Mouse (Mus musculus): ENCODE results near the gene Csrp3.

The Csrp3 gene

DNA sequence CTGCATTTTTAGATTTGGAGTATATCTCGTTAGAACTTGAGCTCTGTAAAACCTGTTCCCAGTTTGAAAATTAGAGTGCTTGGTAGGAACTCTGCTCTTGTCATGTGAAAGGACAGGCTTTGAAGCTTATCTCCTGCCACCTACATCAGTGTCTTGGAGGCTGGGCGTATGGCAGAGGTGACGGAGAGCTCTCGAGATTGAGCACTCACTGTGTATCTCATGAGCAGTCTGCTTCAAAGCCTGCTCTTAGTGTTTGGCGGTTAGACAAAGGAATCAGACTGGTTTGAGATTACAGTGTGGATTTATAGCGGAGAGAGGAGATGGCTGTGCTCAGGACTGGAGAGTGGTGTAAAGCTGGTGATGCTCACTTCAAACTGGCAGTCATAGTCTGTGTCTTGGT, 22.7 kb downstream of the Csrp3 start:
- no peak for DNase-seq

- no peak for DNase-seq
Measured at GRCm38 (mm10) chr7:48824671-48825070, 23.2 kb downstream of the Csrp3 start.

DNA sequence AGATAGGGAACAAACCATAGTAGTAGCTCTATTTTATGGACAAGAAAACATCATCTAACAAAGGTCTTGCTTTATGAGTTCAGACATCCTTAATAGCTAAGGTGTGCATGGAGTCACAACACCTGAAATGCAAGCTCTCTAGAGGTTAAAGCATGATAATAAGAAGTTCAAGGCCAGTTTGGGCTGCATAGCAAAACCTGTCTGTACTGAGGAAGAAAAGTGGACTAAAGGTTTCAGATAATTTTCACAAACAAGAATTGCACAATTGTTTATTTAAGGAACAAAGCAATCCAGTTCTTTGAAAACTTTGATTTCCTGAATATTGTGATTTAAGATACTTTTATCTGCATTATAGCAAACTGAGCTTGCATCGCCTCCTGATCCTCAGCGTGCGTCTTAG, 24.2 kb downstream of the Csrp3 start:
- DNase-seq: no peak

DNA sequence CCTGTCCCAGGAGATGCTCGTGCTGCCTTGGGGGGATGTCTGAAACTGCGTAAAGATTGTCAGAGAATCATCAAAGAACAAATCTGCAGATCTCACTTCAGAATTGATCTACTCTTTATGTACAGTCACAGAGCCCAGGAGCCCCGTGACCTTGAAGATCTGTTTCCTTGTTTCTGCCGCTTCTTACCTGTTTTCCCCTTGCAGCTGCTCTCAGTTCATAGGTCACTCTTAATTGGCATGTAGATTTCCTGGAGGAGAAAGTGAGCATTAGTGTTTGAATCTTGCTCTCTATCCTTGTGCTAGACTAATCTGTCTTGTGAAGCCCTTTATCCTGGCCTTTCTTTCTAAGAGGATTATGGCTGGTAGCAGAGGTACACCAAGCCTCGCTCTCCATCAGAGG, 26.2 kb downstream of the Csrp3 start:
- DNase-seq: no peak

- DNase-seq: no peak
Measured at GRCm38 (mm10) chr7:48813594-48813993, 34.2 kb downstream of the Csrp3 start.

DNA sequence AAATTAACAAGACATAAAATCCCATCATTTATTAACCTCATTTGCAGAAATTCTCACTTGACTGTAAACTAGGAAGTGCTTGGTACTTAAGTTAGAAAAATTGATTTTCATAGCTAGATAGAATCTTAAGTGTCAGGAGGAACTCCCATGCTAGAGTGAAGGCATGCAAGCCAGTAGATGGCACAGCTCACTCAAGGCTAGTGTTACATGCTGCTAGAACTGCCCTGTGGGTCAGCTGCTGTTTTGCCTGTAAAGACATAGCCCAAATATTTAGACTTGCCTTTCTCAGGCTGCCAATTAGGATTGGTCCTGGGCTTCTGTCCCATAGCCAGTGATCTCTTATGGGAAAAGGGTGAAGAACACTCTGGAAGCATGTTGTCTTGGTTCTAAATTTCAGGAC, 35.5 kb downstream of the Csrp3 start:
- DNase-seq: no peak

- DNase-seq: no peak
Measured at GRCm38 (mm10) chr7:48810652-48811051, 37.2 kb downstream of the Csrp3 start.

- DNase-seq: no peak
Measured at GRCm38 (mm10) chr7:48806587-48806986, 41.2 kb downstream of the Csrp3 start.

DNA sequence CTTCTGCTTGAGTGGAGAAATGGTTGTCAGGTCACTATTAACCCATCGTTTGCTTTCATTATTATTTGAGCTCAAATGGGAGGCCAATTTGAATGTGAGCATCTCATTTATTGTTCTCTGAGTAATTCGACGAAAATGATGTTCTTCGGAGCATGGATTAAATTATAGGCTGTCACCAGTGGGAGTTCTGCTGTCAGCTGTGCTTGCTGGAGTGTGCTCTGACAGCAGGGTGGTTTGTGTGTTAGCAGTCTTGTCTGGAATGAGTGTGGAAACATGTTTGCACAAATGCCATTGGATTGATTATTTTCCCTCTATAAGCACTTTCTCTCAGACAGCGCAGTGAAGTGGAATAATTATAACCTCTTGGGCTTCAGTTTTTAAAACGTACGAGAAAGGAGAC, 44.5 kb downstream of the Csrp3 start:
- DNase-seq: no peak

DNA sequence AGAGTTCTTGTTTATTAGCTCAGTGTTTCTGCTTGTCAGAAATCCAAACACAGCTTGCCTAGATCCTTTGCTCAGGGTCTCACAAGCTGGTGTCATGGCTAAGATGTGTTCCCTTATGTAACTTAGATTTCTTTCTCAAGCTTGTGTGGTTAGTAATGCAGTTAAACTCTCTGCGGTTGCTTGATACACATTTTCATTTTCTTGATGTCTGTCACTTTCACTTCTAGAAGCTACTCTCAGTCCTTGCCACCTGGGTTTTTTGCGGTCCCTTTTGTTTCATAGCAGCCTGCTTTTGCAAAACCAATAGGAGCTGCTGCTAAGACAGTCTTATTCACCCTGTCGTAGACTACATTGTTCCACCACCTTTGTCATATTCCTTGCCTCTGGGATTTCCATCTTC, 52.7 kb downstream of the Csrp3 start:
- no peak for DNase-seq

GRCm38 (mm10) chr7:48791412-48791811, 56.4 kb downstream of the Csrp3 start:
- no peak for DNase-seq

- no peak for DNase-seq
Measured at GRCm38 (mm10) chr7:48790117-48790516, 57.7 kb downstream of the Csrp3 start.

GRCm38 (mm10) chr7:48788851-48789572, 58.8 kb downstream of the Csrp3 start, which contains the start of gene Zdhhc13:
Gene Zdhhc13 (plus strand): TSS chr7:48789003.
- DNase-seq: peak; percentile 93 to 96

DNA sequence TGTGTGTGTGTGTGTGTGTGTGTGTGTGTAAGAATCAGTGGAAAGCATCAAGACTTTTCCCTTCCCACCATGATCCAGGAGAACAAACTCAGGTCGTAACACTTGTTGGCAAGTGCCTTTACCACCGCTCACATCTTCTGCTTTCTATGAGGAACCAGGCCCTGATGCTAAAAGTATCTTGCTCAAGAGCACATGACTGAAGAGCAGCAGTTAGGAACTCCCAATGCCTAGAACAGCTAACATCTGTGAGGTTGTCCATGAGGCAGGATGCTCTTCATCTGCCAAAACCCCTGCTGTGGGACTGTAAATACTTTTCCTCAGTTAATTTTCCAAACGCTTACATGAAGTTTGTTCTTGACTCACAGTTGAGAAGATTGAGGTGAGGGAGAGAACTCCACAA, 59.5 kb downstream of the Csrp3 start:
- DNase-seq: no peak

DNA sequence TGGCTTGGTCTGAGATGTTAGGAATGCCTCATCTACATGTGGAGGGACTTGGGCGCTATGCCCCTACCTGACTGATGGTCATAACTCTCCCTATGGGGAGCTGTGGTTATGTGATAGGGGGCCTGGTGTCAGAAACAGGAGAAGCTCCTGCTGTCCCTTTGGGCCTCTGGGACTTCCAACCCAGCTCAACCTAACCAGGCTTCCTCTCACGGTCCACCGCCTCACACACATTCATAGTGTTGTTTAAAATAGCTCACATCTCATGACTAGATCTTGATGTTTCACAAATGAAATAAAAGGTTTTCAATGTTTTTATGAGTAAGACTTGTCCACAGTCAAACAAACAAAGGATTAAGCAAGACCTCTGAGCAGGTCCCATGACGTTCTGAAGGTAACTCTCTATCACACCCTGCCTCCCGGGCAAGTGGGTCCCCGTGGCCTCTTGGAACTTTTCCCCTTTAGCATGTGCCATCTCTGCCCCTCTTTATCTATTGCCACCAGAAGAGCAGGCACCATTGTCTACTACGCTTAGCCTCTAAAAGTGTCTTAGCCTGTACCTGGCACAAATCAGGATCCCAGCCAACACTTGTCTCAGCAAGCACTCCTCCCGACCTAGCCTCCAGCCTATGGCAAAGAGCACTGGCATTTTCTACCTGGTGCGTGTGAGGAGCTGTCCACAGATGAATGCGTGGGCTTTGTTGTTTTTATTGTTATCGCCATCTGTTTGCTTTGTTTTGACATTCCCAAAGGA, 62.9 kb downstream of the Csrp3 start:
- peak; percentile 29 to 30 for DNase-seq

DNA sequence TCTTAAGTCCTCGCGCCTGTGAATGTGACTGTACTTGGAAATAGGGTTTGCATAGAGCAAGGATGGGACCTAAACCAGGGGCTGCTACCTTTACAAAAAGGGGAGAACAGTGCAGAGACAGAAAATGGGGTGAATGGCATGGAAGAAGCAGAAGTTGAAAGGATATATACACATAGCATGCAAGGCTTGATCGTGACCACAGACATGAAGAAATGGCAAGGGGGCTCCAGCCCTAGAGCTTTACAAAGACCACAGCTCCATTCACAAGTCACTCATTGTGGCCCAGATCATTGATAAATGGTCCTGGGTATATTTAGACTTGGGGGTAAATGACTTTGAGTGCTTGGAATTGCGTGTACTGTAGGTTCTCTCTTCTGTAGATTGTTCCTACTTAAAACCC, 65.4 kb downstream of the Csrp3 start:
- DNase-seq: no peak
